Mouse (Mus musculus) lung, adult 18-20 months (tissue): ENCODE measurements around the gene Apaf1.

ENCODE experiments used
- DNase-seq, 2 experiments: peaks; one replicate each; pipeline ENCODE4 v3.0.0; 2022; ENCODE audit warnings: mixed read lengths in 2 of 2

The Apaf1 gene

DNA sequence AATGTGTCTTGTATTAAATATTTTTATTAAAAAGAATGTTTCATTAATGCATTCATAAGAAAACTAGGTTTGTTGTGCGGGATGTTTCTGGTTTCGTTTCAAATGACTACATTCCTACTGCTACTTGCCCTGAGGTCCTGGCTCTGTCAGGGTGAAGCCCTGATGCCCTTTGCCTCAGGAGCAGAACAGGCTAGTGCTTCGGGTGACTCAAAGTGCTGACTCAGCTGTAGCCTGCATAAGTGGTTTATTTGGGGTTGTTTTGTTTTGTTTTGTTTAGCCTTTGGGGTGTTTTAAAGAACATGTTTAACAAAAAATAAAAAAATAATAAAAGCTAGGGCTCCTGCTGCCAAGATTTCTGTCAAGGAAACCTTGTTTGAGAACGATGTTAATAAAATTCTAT, 112.0 kb downstream of the Apaf1 start:
- DNase-seq = no peak

GRCm38 (mm10) chr10:90969355-90970174, 113.0 kb downstream of the Apaf1 start:
- no peak for DNase-seq

- DNase-seq = no peak
Measured at GRCm38 (mm10) chr10:90968247-90968646, 114.3 kb downstream of the Apaf1 start.

DNA sequence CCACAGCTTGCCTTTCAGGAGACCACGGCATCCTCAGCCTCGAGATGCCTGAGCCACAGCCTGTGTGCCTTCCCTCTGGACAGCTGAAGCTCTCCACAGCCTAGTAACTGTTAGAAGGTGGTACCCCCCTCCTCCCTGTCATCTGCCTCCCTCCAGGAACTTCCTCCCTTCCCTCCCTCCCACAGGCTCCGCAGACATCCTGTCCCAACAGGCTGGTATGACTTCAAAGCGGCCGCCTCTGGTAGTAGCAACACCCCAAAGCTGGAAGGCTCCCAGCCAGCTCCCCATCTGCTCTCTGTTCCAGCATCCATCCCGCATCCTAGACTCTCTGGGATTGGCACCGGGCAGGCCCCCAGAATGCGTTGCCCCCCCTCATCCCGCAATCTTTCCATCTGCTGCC, 115.7 kb downstream of the Apaf1 start:
- DNase-seq = no peak

DNA sequence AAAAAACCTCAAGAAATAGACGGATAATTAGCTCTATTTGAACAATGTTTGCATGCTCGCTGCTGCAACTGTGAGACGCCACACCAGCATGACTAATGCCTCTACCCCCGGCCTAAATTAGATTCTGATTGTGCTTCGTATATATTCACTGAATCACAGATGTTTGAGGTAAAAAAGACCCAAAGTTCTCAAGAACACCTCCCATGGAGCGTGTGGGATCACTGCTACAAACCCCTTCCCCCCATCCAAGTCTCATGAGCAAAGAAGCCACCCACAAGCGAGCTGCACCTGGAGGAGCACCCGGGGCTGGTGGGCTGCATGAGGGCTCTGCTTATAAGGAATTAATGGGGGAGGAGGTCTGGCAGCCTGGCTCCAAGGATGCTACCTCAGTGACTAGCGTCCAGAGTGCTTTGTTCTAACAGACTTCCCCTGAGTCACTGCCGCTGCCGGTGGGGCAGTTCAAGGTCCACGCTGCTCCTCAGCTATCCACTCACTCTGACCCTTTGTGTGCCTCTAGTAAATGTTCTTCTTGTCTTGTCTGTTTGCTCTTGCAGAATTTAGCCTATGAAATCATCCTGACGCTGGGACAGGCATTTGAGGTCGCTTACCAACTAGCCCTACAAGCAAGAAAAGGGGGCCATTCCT, 116.8 kb downstream of the Apaf1 start:
- DNase-seq = no peak

DNA sequence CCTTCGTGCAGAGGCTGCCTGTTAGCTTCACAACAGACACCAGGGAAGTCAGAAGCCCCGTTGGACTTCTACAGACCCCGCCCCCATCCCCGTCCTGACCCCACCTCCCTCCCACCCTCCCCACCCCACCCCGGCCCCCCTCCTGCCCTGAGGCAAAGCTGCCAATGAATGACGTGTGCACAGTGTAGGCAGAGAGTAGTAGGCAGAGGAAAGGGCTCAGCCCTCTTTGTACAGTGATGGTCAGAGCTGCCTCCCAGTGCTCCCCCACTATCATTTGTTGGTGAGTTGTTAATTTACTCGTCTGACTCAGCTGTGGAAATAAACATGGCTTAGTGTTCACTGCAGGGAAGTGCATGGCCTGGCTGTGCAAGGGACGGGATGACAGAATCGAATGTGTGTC, 118.1 kb downstream of the Apaf1 start:
- DNase-seq = no peak

- DNase-seq = no peak
Measured at GRCm38 (mm10) chr10:90960374-90960773, 122.2 kb downstream of the Apaf1 start.

DNA sequence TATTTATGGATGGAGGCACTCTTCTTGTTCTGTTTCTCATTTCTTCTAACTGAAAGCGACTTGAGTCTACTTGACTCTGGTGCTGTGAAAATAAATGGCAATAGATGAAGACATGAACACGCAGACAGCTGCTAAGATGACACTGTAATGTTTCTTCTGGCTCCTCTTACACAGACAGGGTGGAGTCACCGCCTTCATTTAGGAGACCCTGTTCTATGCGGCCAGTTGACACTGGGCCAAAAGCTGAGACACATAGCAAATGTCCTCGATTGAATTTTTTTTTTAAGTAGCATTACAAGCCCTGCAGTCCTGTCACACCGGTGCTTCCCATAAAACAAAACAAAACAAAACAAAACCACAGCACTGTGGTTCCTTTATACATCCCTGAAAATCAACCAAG, 128.7 kb downstream of the Apaf1 start:
- DNase-seq = no peak

DNA sequence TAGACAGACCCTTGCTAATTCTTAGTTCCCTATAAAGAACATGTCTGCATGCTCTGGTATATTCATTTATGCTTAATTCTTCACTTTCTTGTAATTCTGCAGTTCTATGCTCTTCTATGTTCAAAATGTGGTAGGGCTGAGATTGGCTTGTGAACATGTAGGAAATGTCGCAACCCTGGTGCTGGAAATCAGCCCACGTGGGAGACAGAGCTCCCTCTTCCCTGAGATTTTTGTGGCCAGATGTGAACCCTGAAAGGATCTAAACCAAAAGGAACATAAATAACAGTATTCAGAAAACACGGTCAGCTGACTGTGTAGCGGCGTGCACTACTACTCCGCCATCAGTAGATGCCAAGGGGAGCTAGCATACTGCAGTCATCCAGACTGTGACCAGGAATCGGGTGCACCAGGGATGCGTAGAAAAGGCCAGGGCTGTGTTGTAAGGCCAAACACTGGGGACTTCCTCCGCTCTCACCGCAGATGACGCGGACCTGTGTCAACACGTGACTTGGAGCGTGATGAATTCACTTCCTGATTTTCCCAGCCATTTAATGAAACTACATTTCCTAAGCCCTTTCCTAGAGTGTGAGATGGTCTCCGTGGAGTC, 129.4 kb downstream of the Apaf1 start:
- no peak for DNase-seq

GRCm38 (mm10) chr10:90947608-90948373, 134.8 kb downstream of the Apaf1 start:
- no peak for DNase-seq

- DNase-seq = no peak
Measured at GRCm38 (mm10) chr10:90947043-90947442, 135.5 kb downstream of the Apaf1 start.

GRCm38 (mm10) chr10:90942001-90942700, 140.4 kb downstream of the Apaf1 start:
- no peak for DNase-seq

DNA sequence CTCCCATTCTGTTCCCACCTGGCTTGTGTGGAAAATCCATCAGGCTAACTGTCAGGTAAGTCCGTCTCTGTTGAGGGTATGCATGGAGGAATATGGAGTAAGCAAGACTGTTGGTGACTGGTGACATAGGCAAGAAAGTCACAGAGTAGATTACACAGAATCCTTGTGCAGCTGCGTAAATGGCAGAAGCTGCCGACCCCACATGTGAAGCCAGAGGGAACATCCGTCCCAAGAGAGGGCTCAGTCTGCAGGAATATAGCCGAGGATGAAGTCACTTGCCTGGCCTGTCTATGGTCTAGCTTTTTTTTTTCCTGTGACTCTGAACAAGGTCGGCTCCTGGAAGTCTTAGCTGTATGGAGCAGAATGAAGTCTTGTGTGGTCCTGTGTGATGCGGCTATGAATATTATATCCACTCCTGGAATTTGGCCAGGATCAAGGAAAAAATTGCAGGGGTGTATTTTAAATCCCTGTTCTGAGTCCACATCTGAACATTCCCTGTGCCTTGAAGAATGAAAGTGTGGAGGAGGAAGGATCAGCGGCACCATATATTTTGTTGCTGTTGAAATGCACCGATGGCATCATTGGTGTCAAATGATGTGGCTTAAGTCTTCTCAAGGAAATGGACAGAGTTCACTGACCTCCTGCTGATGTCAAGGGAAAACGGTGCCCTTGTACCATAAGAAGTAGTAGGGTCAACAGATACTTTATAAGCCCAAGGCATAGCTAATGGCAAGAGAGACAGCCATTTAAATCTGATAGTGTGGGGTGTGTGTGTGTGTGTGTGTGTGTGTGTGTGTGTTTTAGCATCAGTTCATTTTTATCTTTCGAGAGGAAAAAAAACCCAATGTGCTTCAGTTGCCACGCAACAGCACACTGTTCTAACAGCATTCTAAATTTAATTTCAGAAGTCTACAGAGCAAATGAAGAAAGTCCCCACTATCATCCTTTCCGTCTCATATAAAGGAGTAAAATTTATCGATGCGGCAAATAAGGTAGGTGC, 141.7 kb downstream of the Apaf1 start:
- no peak for DNase-seq
